Mouse (Mus musculus): ENCODE data around the gene Trim15. TPM values are rescaled to one million over a fixed set of nuclear protein-coding genes. Genes with fewer than 3 reads are reported as not detected.
A peak's percentile ranks its signal among the peaks of the same experiment; 100 is the strongest.

Gene Trim15
- polyA plus RNA-seq, 1 experiment from 2014 or later: 0.14 TPM

- Histone ChIP-seq H3K27me3 (ENCODE audit: control insufficient read depth, insufficient read depth, low read depth, low read length) (no peaks in the 10 kb centered on the region), H3K4me3 (ENCODE audit: low read length) (no peak overlapping the region), H3K4me2 (ENCODE audit: low read depth, low read length) (no peak overlapping the region), H3K27ac (ENCODE audit: low read length) (no peak overlapping the region), H3K9me3 (ENCODE audit: control insufficient read depth, low read length) (no peaks in the 10 kb centered on the region), H3K4me1 (replicated peaks; ENCODE audit: control insufficient read depth, insufficient read depth, low read length) (no peaks in the 10 kb centered on the region), H3K9ac (ENCODE audit: low read length) (no peak overlapping the region), H3K36me3 (ENCODE audit: control insufficient read depth, insufficient read depth, low read length) (no peaks in the 10 kb centered on the region)
- peak; percentile 67; the same call in 1 of the 2 replicates for ATAC-seq (ENCODE audit: low read depth)
- 21% methylated on average over 2 of the region's 2 CpGs for WGBS
These were observed 16.3 kb upstream of the Trim15 start for GRCm38 (mm10) chr17:36883350-36883749.

- WGBS: 27% methylated on average over 4 of the region's 4 CpGs
- Histone ChIP-seq H3K4me3 (ENCODE audit: low read length) (no peak overlapping the region), H3K4me2 (ENCODE audit: low read depth, low read length) (no peak overlapping the region), H3K9me3 (ENCODE audit: control insufficient read depth, low read length) (no peaks in the 10 kb centered on the region), H3K4me1 (replicated peaks; ENCODE audit: control insufficient read depth, insufficient read depth, low read length) (no peaks in the 10 kb centered on the region; the same call in 1 of the 2 replicates), H3K36me3 (ENCODE audit: control insufficient read depth, insufficient read depth, low read length) (no peaks in the 10 kb centered on the region), H3K27ac (ENCODE audit: low read length) (no peak overlapping the region), H3K9ac (ENCODE audit: low read length) (no peak overlapping the region), H3K27me3 (ENCODE audit: control insufficient read depth, insufficient read depth, low read depth, low read length) (no peaks in the 10 kb centered on the region)
- ATAC-seq (ENCODE audit: low read depth): no peak
These were observed 7.6 kb upstream of the Trim15 start for GRCm38 (mm10) chr17:36874636-36875035.

- 56% methylated on average over 25 of the region's 25 CpGs for WGBS
- Histone ChIP-seq H3K9ac (ENCODE audit: low read length) (peak overlapping the region; percentile 39; the same call in 1 of the 2 replicates), H3K27me3 (ENCODE audit: control insufficient read depth, insufficient read depth, low read depth, low read length) (peaks cover 21% of the 10 kb centered on the region), H3K27ac (ENCODE audit: low read length) (no peak overlapping the region), H3K36me3 (ENCODE audit: control insufficient read depth, insufficient read depth, low read length) (no peaks in the 10 kb centered on the region), H3K4me2 (ENCODE audit: low read depth, low read length) (peak overlapping the region; percentile 22; the same call in 1 of the 2 replicates), H3K9me3 (ENCODE audit: control insufficient read depth, low read length) (no peaks in the 10 kb centered on the region), H3K4me1 (replicated peaks; ENCODE audit: control insufficient read depth, insufficient read depth, low read length) (peaks cover 2% of the 10 kb centered on the region; the same call in 1 of the 2 replicates), H3K4me3 (ENCODE audit: low read length) (no peak overlapping the region)
- ATAC-seq (ENCODE audit: low read depth): no peak
These were observed 3.2 kb upstream of the Trim15 start for GRCm38 (mm10) chr17:36869955-36870810.

GRCm38 (mm10) chr17:36869284-36869954 is 2.4 kb upstream of the Trim15 start, which contains the start of gene Trim10:
Gene Trim10, plus strand, starts transcription at chr17:36869574.
- no peak within 1 kb of the TSS; the same call in 1 of the 2 replicates for H3K4me3 ChIP-seq (ENCODE audit: low read length)
- peak within 1 kb of the TSS; percentile 22; the same call in 1 of the 2 replicates for H3K4me2 ChIP-seq (ENCODE audit: low read depth, low read length)
- 67% methylated on average over 4 of the region's 4 CpGs for WGBS
- H3K4me1 ChIP-seq (replicated peaks; ENCODE audit: control insufficient read depth, insufficient read depth, low read length): 0 out of 2 replicates have a peak, but pooled peaks cover 2% of the 10 kb centered on the region
- H3K9me3 ChIP-seq (ENCODE audit: control insufficient read depth, low read length): no peaks in the 10 kb centered on the region
- no peak within 1 kb of the TSS for H3K27ac ChIP-seq (ENCODE audit: low read length)
- H3K9ac ChIP-seq (ENCODE audit: low read length): peak within 1 kb of the TSS; percentile 39; the same call in 1 of the 2 replicates
- ATAC-seq (ENCODE audit: low read depth): no peak
- no peaks in the 10 kb centered on the region for H3K36me3 ChIP-seq (ENCODE audit: control insufficient read depth, insufficient read depth, low read length)
- peaks cover 26% of the 10 kb centered on the region for H3K27me3 ChIP-seq (ENCODE audit: control insufficient read depth, insufficient read depth, low read depth, low read length)

GRCm38 (mm10) chr17:36868836-36869235 is 1.8 kb upstream of the Trim15 start:
- ATAC-seq (ENCODE audit: low read depth): no peak
- WGBS: 65% methylated on average over 2 of the region's 2 CpGs
- no peaks in the 10 kb centered on the region for H3K36me3 ChIP-seq (ENCODE audit: control insufficient read depth, insufficient read depth, low read length)

GRCm38 (mm10) chr17:36861680-36862079 is 5.3 kb downstream of the Trim15 start:
- 34% methylated on average over 2 of the region's 2 CpGs for WGBS
- Histone ChIP-seq H3K4me2 (ENCODE audit: low read depth, low read length) (no peak overlapping the region), H3K9me3 (ENCODE audit: control insufficient read depth, low read length) (no peaks in the 10 kb centered on the region), H3K4me1 (replicated peaks; ENCODE audit: control insufficient read depth, insufficient read depth, low read length) (0 out of 2 replicates have a peak, but pooled peaks cover under 1% of the 10 kb centered on the region), H3K27ac (ENCODE audit: low read length) (no peak overlapping the region), H3K9ac (ENCODE audit: low read length) (no peak overlapping the region), H3K36me3 (ENCODE audit: control insufficient read depth, insufficient read depth, low read length) (peaks cover 14% of the 10 kb centered on the region), H3K4me3 (ENCODE audit: low read length) (no peak overlapping the region), H3K27me3 (ENCODE audit: control insufficient read depth, insufficient read depth, low read depth, low read length) (peaks cover 15% of the 10 kb centered on the region)
- no peak for ATAC-seq (ENCODE audit: low read depth)

More at GRCm38 (mm10) chr17:36868836-36869235, 1.8 kb upstream of the Trim15 start:
- H3K9ac ChIP-seq (ENCODE audit: low read length): no peak overlapping the region
- peaks cover 26% of the 10 kb centered on the region for H3K27me3 ChIP-seq (ENCODE audit: control insufficient read depth, insufficient read depth, low read depth, low read length)
- H3K27ac ChIP-seq (ENCODE audit: low read length): no peak overlapping the region
- no peak overlapping the region for H3K4me2 ChIP-seq (ENCODE audit: low read depth, low read length)
- no peak overlapping the region for H3K4me3 ChIP-seq (ENCODE audit: low read length)
- no peaks in the 10 kb centered on the region for H3K9me3 ChIP-seq (ENCODE audit: control insufficient read depth, low read length)
- H3K4me1 ChIP-seq (replicated peaks; ENCODE audit: control insufficient read depth, insufficient read depth, low read length): 0 out of 2 replicates have a peak, but pooled peaks cover 2% of the 10 kb centered on the region

GRCm38 (mm10) chr17:36858181-36858580 is 8.8 kb downstream of the Trim15 start:
- no peaks in the 10 kb centered on the region for H3K4me1 ChIP-seq (replicated peaks; ENCODE audit: control insufficient read depth, insufficient read depth, low read length)
- no peaks in the 10 kb centered on the region for H3K9me3 ChIP-seq (ENCODE audit: control insufficient read depth, low read length)
- no peak overlapping the region for H3K27ac ChIP-seq (ENCODE audit: low read length)
- H3K27me3 ChIP-seq (ENCODE audit: control insufficient read depth, insufficient read depth, low read depth, low read length): no peaks in the 10 kb centered on the region
- H3K36me3 ChIP-seq (ENCODE audit: control insufficient read depth, insufficient read depth, low read length): peaks cover 29% of the 10 kb centered on the region
- 86% methylated on average over 3 of the region's 3 CpGs for WGBS
- no peak overlapping the region for H3K4me2 ChIP-seq (ENCODE audit: low read depth, low read length)
- H3K4me3 ChIP-seq (ENCODE audit: low read length): no peak overlapping the region
- ATAC-seq (ENCODE audit: low read depth): no peak
- H3K9ac ChIP-seq (ENCODE audit: low read length): no peak overlapping the region

GRCm38 (mm10) chr17:36856236-36856635 is 10.8 kb downstream of the Trim15 start:
- H3K27ac ChIP-seq (ENCODE audit: low read length): no peak overlapping the region
- no peak overlapping the region for H3K4me2 ChIP-seq (ENCODE audit: low read depth, low read length)
- H3K4me3 ChIP-seq (ENCODE audit: low read length): no peak overlapping the region
- peaks cover 31% of the 10 kb centered on the region for H3K36me3 ChIP-seq (ENCODE audit: control insufficient read depth, insufficient read depth, low read length)
- 0 out of 2 replicates have a peak, but pooled peaks cover under 1% of the 10 kb centered on the region for H3K4me1 ChIP-seq (replicated peaks; ENCODE audit: control insufficient read depth, insufficient read depth, low read length)
- no peaks in the 10 kb centered on the region for H3K27me3 ChIP-seq (ENCODE audit: control insufficient read depth, insufficient read depth, low read depth, low read length)
- H3K9me3 ChIP-seq (ENCODE audit: control insufficient read depth, low read length): no peaks in the 10 kb centered on the region
- WGBS: 85% methylated on average over 4 of the region's 4 CpGs
- H3K9ac ChIP-seq (ENCODE audit: low read length): no peak overlapping the region
- ATAC-seq (ENCODE audit: low read depth): no peak

GRCm38 (mm10) chr17:36855484-36855883 is 11.5 kb downstream of the Trim15 start:
- H3K36me3 ChIP-seq (ENCODE audit: control insufficient read depth, insufficient read depth, low read length): peaks cover 31% of the 10 kb centered on the region
- no peak for ATAC-seq (ENCODE audit: low read depth)
- H3K27me3 ChIP-seq (ENCODE audit: control insufficient read depth, insufficient read depth, low read depth, low read length): no peaks in the 10 kb centered on the region
- no peak overlapping the region for H3K9ac ChIP-seq (ENCODE audit: low read length)
- no peak overlapping the region for H3K4me3 ChIP-seq (ENCODE audit: low read length)
- WGBS: 92% methylated on average over 3 of the region's 3 CpGs
- no peaks in the 10 kb centered on the region for H3K9me3 ChIP-seq (ENCODE audit: control insufficient read depth, low read length)
- peaks cover 2% of the 10 kb centered on the region; the same call in 1 of the 2 replicates for H3K4me1 ChIP-seq (replicated peaks; ENCODE audit: control insufficient read depth, insufficient read depth, low read length)
- no peak overlapping the region for H3K4me2 ChIP-seq (ENCODE audit: low read depth, low read length)
- H3K27ac ChIP-seq (ENCODE audit: low read length): no peak overlapping the region
